Mouse (Mus musculus) MEL (cell line): ENCODE data around the gene Zfp524. TPM values are rescaled to one million over a fixed set of nuclear protein-coding genes. Genes with fewer than 3 reads are reported as not detected.

Source experiments
- DNase-seq: peaks from one replicate; pipeline ENCODE4 v3.0.0; 2011; ENCODE audit warnings: low read depth, low spot score
- H3K27ac ChIP-seq: 2 replicates; pipeline ENCODE4 v1.5.1; 2012; ENCODE audit warnings: low read depth, mild to moderate bottlenecking, control low read depth, low read length, moderate library complexity; ENCODE audit not compliant: control insufficient read depth
- H3K27me3 ChIP-seq, 2 experiments: fragments of 150-350 bp in 1 of 2; sonication (generic) in 1 of 2; 2 replicates each; pipeline ENCODE4 v1.6.1; 2012; ENCODE audit warnings: low read length in 2 of 2, mild to moderate bottlenecking in 2 of 2, improper control_type of control experiment in 1 of 2, moderate library complexity in 1 of 2; ENCODE audit not compliant: insufficient read depth in 2 of 2, control insufficient read depth in 1 of 2
- H3K36me3 ChIP-seq, 2 experiments: 2 replicates each; pipeline ENCODE4 v1.6.1; 2012 to 2014; ENCODE audit warnings: low read length in 2 of 2, improper control_type of control experiment in 1 of 2, inconsistent platforms in 1 of 2, mild to moderate bottlenecking in 1 of 2; ENCODE audit not compliant: insufficient read depth in 2 of 2, control insufficient read depth in 1 of 2
- H3K4me1 ChIP-seq, 2 experiments: fragments of 150-350 bp in 1 of 2; sonication (generic) in 1 of 2; 2 replicates each; pipeline ENCODE4 v1.6.1; 2012; ENCODE audit warnings: low read length in 2 of 2, improper control_type of control experiment in 1 of 2, mild to moderate bottlenecking in 1 of 2; ENCODE audit not compliant: insufficient read depth in 2 of 2, control insufficient read depth in 1 of 2
- H3K4me3 ChIP-seq, 2 experiments: fragments of 150-350 bp in 1 of 2; sonication (generic) in 1 of 2; 2 replicates each; pipeline ENCODE4 v1.5.1; 2012; ENCODE audit warnings: low read depth in 2 of 2, low read length in 2 of 2, mild to moderate bottlenecking in 2 of 2, moderate library complexity in 2 of 2, control low read depth in 1 of 2, improper control_type of control experiment in 1 of 2; ENCODE audit not compliant: control insufficient read depth in 1 of 2, insufficient read depth in 1 of 2
- H3K79me2 ChIP-seq: 2 replicates; pipeline ENCODE4 v1.6.1; 2012; ENCODE audit warnings: mild to moderate bottlenecking, low read length, moderate library complexity; ENCODE audit not compliant: control insufficient read depth, poor library complexity, insufficient read depth
- H3K9ac ChIP-seq: 2 replicates; pipeline ENCODE4 v1.6.1; 2012; ENCODE audit warnings: low read depth, mild to moderate bottlenecking, control low read depth, low read length, moderate library complexity; ENCODE audit not compliant: control insufficient read depth, poor library complexity, severe bottlenecking
- H3K9me3 ChIP-seq: fragments of 150-350 bp; sonication (generic); replicated peaks from 2 replicates; pipeline ENCODE4 v1.6.1; 2012; ENCODE audit warnings: mild to moderate bottlenecking, low read length, improper control_type of control experiment, moderate library complexity; ENCODE audit not compliant: insufficient read depth
- GATA1 ChIP-seq: IDR thresholded peaks from 2 replicates; pipeline ENCODE4 v1.6.1; 2011; ENCODE audit warnings: low read depth, low read length, improper control_type of control experiment
- HCFC1 ChIP-seq: IDR thresholded peaks from 2 replicates; pipeline ENCODE4 v1.6.1; 2012; ENCODE audit warnings: low read depth, mild to moderate bottlenecking, inconsistent platforms, low read length, improper control_type of control experiment, moderate library complexity
- KAT2A ChIP-seq: conservative IDR thresholded peaks from 2 replicates; pipeline ENCODE4 v1.6.1; 2012; ENCODE audit warnings: low read depth, low read length, improper control_type of control experiment, inconsistent platforms
- MAFK ChIP-seq: IDR thresholded peaks from 2 replicates; pipeline ENCODE4 v1.6.1; 2011; ENCODE audit warnings: low read depth, mild to moderate bottlenecking, low read length, improper control_type of control experiment, borderline replicate concordance
- MAX ChIP-seq: IDR thresholded peaks from 2 replicates; pipeline ENCODE4 v1.6.1; 2011; ENCODE audit warnings: low read length, improper control_type of control experiment
- MXI1 ChIP-seq: IDR thresholded peaks from 2 replicates; pipeline ENCODE4 v1.6.1; 2011; ENCODE audit warnings: mild to moderate bottlenecking, low read depth, low read length, improper control_type of control experiment
- MYB ChIP-seq: IDR thresholded peaks from 2 replicates; pipeline ENCODE4 v1.6.1; 2011; ENCODE audit warnings: mild to moderate bottlenecking, low read depth, low read length, improper control_type of control experiment
- MYC ChIP-seq: IDR thresholded peaks from 2 replicates; pipeline ENCODE4 v1.6.1; 2011; ENCODE audit warnings: low read depth, mild to moderate bottlenecking, low read length, improper control_type of control experiment, moderate library complexity
- NRF1 ChIP-seq: IDR thresholded peaks from 2 replicates; pipeline ENCODE4 v1.6.1; 2014; ENCODE audit warnings: low read depth, mild to moderate bottlenecking, inconsistent platforms, low read length, improper control_type of control experiment, moderate library complexity; ENCODE audit not compliant: poor library complexity, insufficient read depth, severe bottlenecking
- POLR2A ChIP-seq, 2 experiments: IDR thresholded peaks; 2 replicates each; pipeline ENCODE4 v1.6.1; 2011 to 2012; ENCODE audit warnings: low read length in 2 of 2, mild to moderate bottlenecking in 2 of 2, control low read depth in 1 of 2, improper control_type of control experiment in 1 of 2, low read depth in 1 of 2, moderate library complexity in 1 of 2; ENCODE audit not compliant: control insufficient read depth in 1 of 2, insufficient read depth in 1 of 2, poor library complexity in 1 of 2
- POLR2AphosphoS2 ChIP-seq: IDR thresholded peaks from 2 replicates; pipeline ENCODE4 v1.6.1; 2011; ENCODE audit warnings: low read length, improper control_type of control experiment
- POLR2AphosphoS5 ChIP-seq: IDR thresholded peaks from 2 replicates; pipeline ENCODE4 v1.6.1; 2012; ENCODE audit warnings: low read depth, borderline replicate concordance, mild to moderate bottlenecking, inconsistent platforms, low read length, moderate library complexity, mixed read lengths
- RAD21 ChIP-seq: IDR thresholded peaks from 2 replicates; pipeline ENCODE4 v1.6.1; 2011; ENCODE audit warnings: mild to moderate bottlenecking, low read depth, low read length, improper control_type of control experiment
- SIN3A ChIP-seq: IDR thresholded peaks from 2 replicates; pipeline ENCODE4 v1.6.1; 2012; ENCODE audit warnings: low read length, improper control_type of control experiment, inconsistent platforms
- SMC3 ChIP-seq: IDR thresholded peaks from 2 replicates; pipeline ENCODE4 v1.6.1; 2011; ENCODE audit warnings: low read depth, low read length, improper control_type of control experiment
- TAL1 ChIP-seq: IDR thresholded peaks from 2 replicates; pipeline ENCODE4 v1.6.1; 2012; ENCODE audit warnings: mild to moderate bottlenecking, inconsistent platforms, low read length, moderate library complexity, mixed read lengths
- TBP ChIP-seq: IDR thresholded peaks from 2 replicates; pipeline ENCODE4 v1.8.0; 2011; ENCODE audit warnings: low read depth, low read length, improper control_type of control experiment
- ZC3H11A ChIP-seq: IDR thresholded peaks from 2 replicates; pipeline ENCODE4 v1.6.1; 2012; ENCODE audit warnings: low read depth, mild to moderate bottlenecking, inconsistent platforms, low read length, improper control_type of control experiment
- ZKSCAN1 ChIP-seq: IDR thresholded peaks from 2 replicates; pipeline ENCODE4 v1.6.1; 2012; ENCODE audit warnings: low read depth, mild to moderate bottlenecking, inconsistent platforms, low read length, improper control_type of control experiment, moderate library complexity
- ZMIZ1 ChIP-seq: IDR thresholded peaks from 2 replicates; pipeline ENCODE4 v1.6.1; 2012; ENCODE audit warnings: low read depth, mild to moderate bottlenecking, inconsistent platforms, low read length, improper control_type of control experiment, moderate library complexity
- polyA plus RNA-seq, 2 experiments: library from polyadenylated mRNA; stranded (reverse) in 1 of 2; unstranded in 1 of 2; fragments of >175 nt in 1 of 2; fragments of >200 nt in 1 of 2; gene quantifications; 2 replicates each; pipeline versions ENCODE4 v1.2.1 to v1.2.4; 2012; ENCODE audit warnings: low replicate concordance in 2 of 2, low read depth in 1 of 2; ENCODE audit not compliant: insufficient read length in 2 of 2, insufficient read depth in 1 of 2, missing spikeins in 1 of 2
- total RNA-seq: library from RNA; depleted of rRNA; stranded (reverse); fragments of 300-350 nt; gene quantifications from 2 replicates; pipeline ENCODE4 v1.2.3, GENCODE M21; 2012

Zfp524 gene
- total and polyA plus RNA-seq, 3 experiments = 9.4 to 12.7 TPM; not detected in 1

GRCm38 (mm10) chr7:4971710-4972109, 42.5 kb upstream of the Zfp524 start:
- H3K9ac ChIP-seq = no peak overlapping the region
- H3K36me3 ChIP-seq = no peaks in the 10 kb centered on the region
- H3K27ac ChIP-seq = no peak overlapping the region
- no peak for DNase-seq
- H3K9me3 ChIP-seq = no peaks in the 10 kb centered on the region
- peaks cover 0 to 9% of the 10 kb centered on the region in 2 experiments; a peak in 1 of 4 replicates for H3K4me1 ChIP-seq
- H3K79me2 ChIP-seq = no peaks in the 10 kb centered on the region
- TF ChIP-seq NRF1 = no peak
- TF ChIP-seq, all 39 proteins: peak for 0
- H3K4me3 ChIP-seq = no peak overlapping the region
- no peaks in the 10 kb centered on the region for H3K27me3 ChIP-seq

- DNase-seq = no peak
- Histone ChIP-seq H3K79me2 (no peaks in the 10 kb centered on the region), H3K9ac (no peak overlapping the region), H3K4me3 (no peak overlapping the region)
- TF ChIP-seq GATA1 (no peak), KAT2A (no peak), NRF1 (no peak), POLR2AphosphoS2 (no peak), MXI1 (no peak), SIN3A (no peak), TAL1 (no peak), MYB (no peak), ZMIZ1 (no peak), ZKSCAN1 (no peak), MAX (no peak), MYC (no peak), POLR2AphosphoS5 (no peak), SMC3 (no peak), HCFC1 (no peak), POLR2A (IDR thresholded peaks at IDR 0.05; ENCODE audit: control insufficient read depth in 1 of 2, insufficient read depth in 1 of 2, low read depth in 1 of 2, low read length in 2 of 2, poor library complexity in 1 of 2) (no peak), TBP (no peak), RAD21 (no peak), MAFK (no peak), ZC3H11A (no peak)
- TF ChIP-seq, all 39 proteins: peak for 0
- Histone ChIP-seq H3K36me3 (no peaks in the 10 kb centered on the region), H3K9me3 (no peaks in the 10 kb centered on the region), H3K27me3 (no peaks in the 10 kb centered on the region), H3K27ac (no peak overlapping the region), H3K4me1 (peaks cover 0 to 9% of the 10 kb centered on the region in 2 experiments; a peak in 1 of 4 replicates)
Measured at GRCm38 (mm10) chr7:4972321-4973047, 41.7 kb upstream of the Zfp524 start.
